Mouse (Mus musculus): Measurements from ENCODE around the gene Chd4. TPM values are rescaled to one million over a fixed set of nuclear protein-coding genes. Genes with fewer than 3 reads are reported as not detected.

Chd4 gene
- total RNA-seq, 1 experiment from 2014 or later, result 189 TPM

DNA sequence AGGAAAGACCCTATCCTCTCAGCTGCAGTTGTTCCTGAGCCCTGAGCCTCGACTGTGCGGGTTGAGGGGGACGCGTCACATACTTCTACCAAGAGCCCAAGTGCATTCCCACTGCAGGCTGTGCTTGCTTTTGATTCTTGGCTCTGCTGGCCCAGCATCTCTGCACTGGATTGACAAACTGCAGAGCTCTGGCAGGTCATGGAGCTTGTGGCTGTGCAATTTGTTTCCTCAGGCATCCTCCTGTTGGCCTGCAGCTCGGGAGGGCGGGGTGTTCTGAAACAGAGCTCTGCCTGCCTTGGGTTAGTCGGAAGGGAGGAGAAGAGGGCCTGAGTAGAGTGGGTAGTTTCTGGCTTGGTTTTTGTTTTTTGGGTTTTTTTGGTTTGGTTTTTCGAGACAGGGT, 46.7 kb downstream of the Chd4 start:
- DNase-seq, result no peak

DNA sequence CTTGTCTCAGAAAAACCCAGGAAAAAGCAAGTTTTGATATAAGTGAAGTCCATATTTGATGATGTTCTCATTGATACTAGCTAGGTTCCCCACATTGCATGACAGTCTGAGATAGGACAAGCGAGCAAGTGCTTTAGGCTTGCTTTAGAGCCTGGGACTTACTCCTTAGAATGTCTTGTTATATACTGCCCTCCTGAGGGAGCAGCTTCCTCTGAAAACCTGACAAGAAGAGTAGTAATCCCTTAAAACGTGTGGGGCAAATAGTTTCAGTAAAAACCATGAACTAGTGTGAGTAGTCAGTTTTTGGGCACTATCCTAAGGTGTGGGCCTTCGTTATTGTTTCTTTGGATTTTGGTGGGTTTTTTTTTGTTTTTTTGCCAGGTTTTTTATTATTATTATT, 47.3 kb downstream of the Chd4 start:
- DNase-seq, result no peak

- DNase-seq, result no peak
These were observed 48.1 kb downstream of the Chd4 start for GRCm38 (mm10) chr6:125143904-125144303.

GRCm38 (mm10) chr6:125145001-125145400, 49.2 kb downstream of the Chd4 start, which contains the start of gene Iffo1:
Iffo1 (plus strand) TSS chr6:125145241.
- peak; percentile 95 for DNase-seq

GRCm38 (mm10) chr6:125145479-125145951, 49.7 kb downstream of the Chd4 start:
- peak; percentile 35 for DNase-seq

DNA sequence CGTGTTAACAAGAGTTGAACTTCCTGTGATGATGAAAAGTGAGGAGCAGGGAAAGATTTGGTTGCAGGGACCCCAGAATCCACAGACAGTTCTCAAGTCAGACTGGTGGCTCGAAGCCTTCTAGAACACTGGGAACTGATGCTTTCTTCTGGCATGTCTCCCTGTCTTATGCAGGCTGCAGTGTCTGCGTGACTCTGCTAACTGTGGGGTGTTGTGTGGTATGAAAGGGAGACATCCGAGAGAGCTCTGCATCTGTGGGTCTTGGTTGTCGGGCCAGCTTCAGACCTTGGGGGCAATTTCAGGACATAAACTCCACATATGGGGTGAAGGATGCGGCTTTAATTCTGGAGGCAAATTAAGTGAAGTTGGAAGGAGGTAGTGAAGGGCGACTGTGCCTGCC, 50.4 kb downstream of the Chd4 start:
- DNase-seq, result no peak

DNA sequence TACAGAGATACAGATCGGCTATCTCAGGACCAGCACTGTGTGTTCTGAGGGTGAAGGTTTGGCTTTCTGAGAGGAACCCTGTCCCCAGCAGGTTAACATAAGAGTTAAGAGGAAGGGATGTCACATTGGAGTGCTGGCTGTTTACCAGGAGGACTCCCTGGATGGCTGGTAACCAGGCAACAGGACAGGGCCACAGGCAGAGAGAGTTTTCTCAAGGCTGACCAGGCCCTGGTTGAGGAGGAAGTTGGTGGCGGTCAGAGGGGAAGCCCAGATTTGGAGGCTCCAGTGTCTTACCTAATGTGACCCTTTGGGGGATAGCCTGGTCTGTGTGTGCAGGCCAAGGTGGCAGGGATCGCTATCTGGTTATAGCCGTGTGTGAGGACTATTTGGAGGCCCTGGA, 51.0 kb downstream of the Chd4 start:
- DNase-seq, result peak; percentile 81

DNA sequence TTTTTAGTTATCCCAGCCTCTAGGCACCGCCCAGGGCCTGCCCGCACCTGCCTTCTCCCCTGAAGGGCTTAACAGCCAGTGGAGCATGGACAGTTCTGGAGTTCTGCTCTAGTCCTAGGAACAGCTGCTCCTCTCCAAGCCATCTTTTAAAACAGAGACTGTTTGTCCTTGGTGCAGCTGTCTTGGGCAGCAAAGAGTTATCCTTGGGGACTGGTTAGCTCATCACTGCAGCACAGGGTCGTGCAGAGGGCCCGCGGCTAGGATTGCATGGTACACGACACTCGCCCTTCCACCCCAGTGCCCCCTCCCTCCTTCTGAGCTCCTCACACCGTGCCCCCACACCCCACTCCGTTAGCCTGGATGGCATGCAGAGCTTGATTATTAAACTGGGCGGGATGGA, 51.5 kb downstream of the Chd4 start:
- DNase-seq, result peak; percentile 39

DNA sequence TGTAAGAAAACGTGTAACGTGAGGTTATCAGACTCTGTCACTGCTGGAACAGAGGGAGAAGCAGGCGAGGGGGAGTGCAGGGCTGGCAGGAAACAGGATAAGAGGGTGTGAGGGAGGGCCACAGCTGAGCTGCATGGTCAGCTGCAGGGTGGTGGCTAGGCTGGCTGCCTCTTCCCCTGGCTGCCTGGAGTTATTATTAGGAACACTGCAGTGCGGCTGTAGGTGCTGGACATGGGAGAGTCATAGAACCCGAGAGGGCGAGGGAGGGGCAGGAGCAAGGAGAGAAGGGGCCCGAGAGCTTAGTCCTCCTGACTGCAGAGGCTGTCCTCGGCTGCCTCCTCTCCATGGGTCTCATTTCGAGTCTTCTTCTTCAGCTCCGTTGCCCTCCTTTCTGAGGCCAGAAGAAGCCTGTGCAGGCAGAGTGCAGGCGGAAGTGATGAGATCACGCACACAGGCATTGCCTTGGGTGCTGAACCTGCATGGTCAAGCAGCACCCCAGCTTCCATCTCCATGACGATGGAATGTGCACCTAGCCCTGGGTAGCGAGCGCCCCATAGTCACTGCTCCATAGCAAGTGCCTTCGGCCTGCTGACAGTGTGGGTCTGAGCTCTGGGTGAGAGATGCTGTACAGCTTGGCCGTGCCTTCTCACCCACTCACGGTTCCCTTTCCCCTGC, 52.6 kb downstream of the Chd4 start:
- DNase-seq, result peak; percentile 66

DNA sequence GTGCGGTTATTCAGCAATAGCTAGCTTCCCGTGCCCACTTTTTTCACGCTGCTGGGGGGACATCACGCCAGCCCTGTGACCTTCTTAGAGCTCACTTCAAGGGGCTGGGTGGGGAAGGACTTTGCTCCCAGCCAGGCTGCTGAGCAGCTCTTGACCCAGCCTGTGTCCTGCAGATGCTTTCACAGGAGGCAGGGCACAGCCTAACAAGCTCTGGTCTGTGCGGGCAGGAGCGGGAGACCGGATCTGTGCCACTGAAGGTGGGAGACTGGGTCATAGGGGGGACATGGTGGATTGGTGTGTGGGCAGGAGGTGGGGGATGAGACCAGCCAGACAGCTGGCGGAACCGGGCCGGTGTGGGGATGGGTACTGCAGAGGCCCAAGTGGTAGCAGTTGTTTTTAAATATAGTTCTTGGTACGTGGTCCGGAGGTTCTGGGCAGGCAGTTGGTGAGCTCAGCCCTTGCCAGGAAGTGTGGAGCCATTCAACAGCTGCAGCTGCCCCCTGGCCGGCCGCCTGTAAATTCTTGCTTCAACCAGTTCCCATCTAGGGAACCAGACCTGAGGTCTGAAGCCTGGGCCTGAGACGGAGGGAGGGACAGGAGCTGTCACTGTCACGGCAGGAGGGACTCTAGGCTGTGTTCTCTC, 53.3 kb downstream of the Chd4 start:
- peak; percentile 55 for DNase-seq

DNA sequence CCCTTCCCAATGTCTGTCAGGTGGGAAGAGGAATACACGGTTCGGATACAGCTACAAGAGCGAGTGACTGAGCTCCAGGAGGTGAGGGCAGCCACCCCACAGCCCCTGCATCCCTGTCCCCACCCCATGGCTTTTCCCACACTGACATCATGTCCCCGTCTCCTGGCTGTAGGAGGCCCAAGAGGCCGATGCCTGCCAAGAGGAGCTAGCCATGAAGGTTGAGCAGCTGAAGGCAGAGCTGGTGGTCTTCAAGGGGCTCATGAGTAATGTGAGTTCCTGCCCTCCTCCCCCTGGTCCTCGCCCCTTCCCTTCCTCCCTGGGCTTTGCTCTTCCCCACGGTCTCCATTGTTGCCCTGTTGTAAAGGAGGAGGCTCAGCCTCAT, 53.8 kb downstream of the Chd4 start:
- DNase-seq, result no peak

DNA sequence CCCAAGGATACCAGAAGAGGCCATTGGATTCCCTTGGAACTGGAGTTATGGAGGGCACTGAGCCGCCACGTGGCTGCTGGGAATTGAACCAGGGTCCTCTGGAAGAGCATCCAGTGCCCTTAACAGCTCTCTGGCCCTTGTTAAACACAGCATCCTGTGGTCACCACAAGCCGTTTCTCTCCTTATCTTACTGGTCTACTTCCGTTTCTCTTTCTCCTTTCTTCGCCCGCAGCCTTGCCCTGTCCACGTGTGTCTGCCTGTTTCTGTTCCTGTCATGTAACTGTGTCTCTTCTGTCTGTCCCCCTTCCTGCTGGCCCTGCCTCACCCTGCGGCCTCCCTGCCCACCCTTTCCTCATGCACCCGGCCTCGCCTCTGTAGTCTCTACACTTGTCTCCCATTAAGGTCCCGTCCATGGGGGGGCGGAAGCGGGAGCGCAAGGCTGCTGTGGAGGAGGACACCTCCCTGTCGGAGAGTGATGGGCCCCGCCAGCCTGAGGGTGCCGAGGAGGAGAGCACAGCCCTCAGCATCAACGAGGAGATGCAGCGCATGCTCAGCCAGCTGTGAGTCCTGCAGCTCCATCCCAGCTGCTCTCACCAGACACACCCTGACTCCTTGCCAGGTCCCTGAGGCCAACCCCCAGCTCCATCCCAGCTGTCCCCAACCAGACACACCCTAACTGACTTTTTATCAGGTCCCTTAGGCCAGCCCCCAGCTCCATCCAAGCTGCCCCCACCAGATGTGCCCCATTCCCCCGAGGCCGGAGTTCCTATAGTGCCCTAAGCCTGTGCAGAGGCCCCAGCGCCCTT, 56.6 kb downstream of the Chd4 start:
- no peak for DNase-seq

GRCm38 (mm10) chr6:125153018-125153389, 57.2 kb downstream of the Chd4 start:
- no peak for DNase-seq

DNA sequence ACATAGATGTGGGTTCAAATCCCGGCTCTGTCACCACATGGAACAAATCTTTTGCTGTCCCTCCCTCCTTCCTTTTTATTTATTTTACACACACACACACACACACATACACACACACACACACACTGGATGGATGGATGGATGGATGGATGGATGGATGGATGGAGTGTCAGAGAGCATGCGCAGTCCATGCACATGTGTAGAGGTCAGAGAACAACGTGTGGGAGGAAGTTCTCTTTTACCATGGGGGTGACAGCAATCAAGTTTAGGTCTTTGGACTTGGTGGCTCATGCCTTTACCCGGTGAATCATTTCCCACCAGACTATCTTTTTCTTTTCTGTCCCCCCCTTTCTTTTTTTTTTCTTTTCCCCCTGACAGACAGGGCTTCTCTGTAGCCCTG, 57.9 kb downstream of the Chd4 start:
- DNase-seq, result no peak

DNA sequence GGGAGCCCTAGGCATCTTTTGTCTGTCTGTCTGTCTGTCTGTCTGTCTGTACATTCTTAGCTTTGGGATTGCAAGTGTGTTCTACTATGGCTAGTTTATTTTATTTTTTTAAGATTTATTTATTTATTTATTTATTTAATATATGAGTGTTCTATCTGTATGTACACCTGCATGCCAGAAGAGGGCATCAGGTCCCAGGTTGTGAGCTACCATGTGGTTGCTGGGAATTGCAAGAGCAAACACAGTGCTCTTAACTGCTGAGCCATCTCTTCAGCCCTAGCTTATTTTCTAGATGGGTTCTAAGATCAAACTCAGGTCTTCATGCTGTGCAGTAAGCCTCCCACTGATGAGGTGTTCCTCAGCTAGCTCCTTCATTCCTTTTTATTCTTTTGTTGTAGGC, 58.8 kb downstream of the Chd4 start:
- no peak for DNase-seq

- no peak for DNase-seq
These were observed 59.5 kb downstream of the Chd4 start for GRCm38 (mm10) chr6:125155262-125155661.

- DNase-seq, result no peak
These were observed 60.7 kb downstream of the Chd4 start for GRCm38 (mm10) chr6:125156491-125156890.

- no peak for DNase-seq
These were observed 61.3 kb downstream of the Chd4 start for GRCm38 (mm10) chr6:125156903-125157614.

GRCm38 (mm10) chr6:125158944-125159492, 63.2 kb downstream of the Chd4 start:
- DNase-seq, result no peak

DNA sequence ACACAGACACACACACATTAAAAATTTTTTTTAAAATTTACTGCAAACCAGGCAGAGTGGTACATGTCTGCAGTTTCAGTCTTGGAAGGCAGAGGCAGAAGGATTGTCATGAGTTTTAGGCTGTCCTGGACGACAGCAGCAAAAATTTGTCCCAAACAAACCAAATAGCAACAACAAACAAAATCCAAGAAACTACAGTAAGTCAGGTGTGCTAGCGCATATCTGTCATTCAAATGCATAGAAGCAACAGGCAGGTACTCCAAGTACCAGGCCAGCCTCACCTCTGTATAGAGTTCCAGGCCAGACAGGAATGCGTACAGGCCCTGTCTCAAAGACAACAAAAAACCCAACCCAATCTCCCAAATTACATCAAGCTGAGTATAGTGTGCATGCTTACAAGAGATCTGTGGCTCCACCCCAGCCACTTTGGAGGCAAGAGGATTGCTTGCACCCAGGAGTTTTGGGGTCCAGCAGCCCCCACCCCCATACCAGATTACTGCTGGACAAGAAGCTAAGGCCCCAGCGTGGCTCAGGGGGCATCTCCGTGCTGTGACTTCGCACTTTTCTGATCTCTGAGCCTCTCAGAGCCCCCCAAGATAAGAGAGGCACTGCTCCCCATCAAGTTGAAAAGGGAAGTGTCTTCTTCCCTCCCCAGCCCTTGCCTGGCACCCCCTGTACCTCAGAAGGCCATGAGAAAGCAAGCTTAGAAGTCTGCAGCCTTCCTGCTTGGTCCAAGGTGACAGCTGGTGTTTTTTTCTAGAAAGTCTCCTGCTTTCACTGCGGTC, 64.2 kb downstream of the Chd4 start:
- no peak for DNase-seq

- DNase-seq, result no peak
These were observed 64.7 kb downstream of the Chd4 start for GRCm38 (mm10) chr6:125160558-125160853.

All from adrenal gland, postnatal 14 days (tissue).